Mouse (Mus musculus): ENCODE data around the gene Eef1a1. TPM values are rescaled to one million over a fixed set of nuclear protein-coding genes. Genes with fewer than 3 reads are reported as not detected.
A peak's percentile ranks its signal among the peaks of the same experiment; 100 is the strongest.

Eef1a1 gene
- 4,628 and 4,661 TPM in 2 replicates for polyA plus RNA-seq (2014; fragmentation: Nextera tagmentation; extraction: Ambion mirVana)

- H3K4me1 ChIP-seq (ENCODE audit: control insufficient read depth, insufficient read depth, low read length) = peaks cover 3% of the 10 kb centered on the region; the same call in 1 of the 2 replicates
- H3K4me3 ChIP-seq (ENCODE audit: low read depth, low read length) = peak within 1 kb of the TSS; percentile 34
- H3K4me2 ChIP-seq = peak within 1 kb of the TSS; percentile 55
- DNase-seq (ENCODE audit: low spot score, missing footprints) (peak; percentile 94), ATAC-seq (ENCODE audit: low FRiP score) (peak; percentile 80)
- peak within 1 kb of the TSS; percentile 70 for H3K9ac ChIP-seq (ENCODE audit: low read length)
- no peaks in the 10 kb centered on the region for H3K27me3 ChIP-seq (ENCODE audit: control insufficient read depth, insufficient read depth, low read length)
- H3K9me3 ChIP-seq (ENCODE audit: control insufficient read depth, low read length) = no peaks in the 10 kb centered on the region
- H3K36me3 ChIP-seq (ENCODE audit: control insufficient read depth, insufficient read depth, low read length) = no peaks in the 10 kb centered on the region
- H3K27ac ChIP-seq (ENCODE audit: low read depth, low read length) = no peak within 1 kb of the TSS; the same call in 1 of the 2 replicates
- 4% methylated on average over 19 of the region's 20 CpGs for WGBS
These were observed at the start of gene Eef1a1 for GRCm38 (mm10) chr9:78488890-78489420. TSS of gene Eef1a1 (minus strand) at chr9:78489151.

GRCm38 (mm10) chr9:78538421-78538820, 49.5 kb upstream of the Eef1a1 start:
- Histone ChIP-seq H3K4me3 (ENCODE audit: low read depth, low read length) (no peak overlapping the region), H3K27me3 (ENCODE audit: control insufficient read depth, insufficient read depth, low read length) (no peaks in the 10 kb centered on the region), H3K27ac (ENCODE audit: low read depth, low read length) (no peak overlapping the region), H3K4me2 (no peak overlapping the region), H3K9me3 (ENCODE audit: control insufficient read depth, low read length) (no peaks in the 10 kb centered on the region), H3K36me3 (ENCODE audit: control insufficient read depth, insufficient read depth, low read length) (no peaks in the 10 kb centered on the region), H3K4me1 (ENCODE audit: control insufficient read depth, insufficient read depth, low read length) (no peaks in the 10 kb centered on the region), H3K9ac (ENCODE audit: low read length) (no peak overlapping the region)
- ATAC-seq (ENCODE audit: low FRiP score) (no peak), DNase-seq (ENCODE audit: low spot score, missing footprints) (no peak)
- 77% methylated on average over 6 of the region's 6 CpGs for WGBS

DNA sequence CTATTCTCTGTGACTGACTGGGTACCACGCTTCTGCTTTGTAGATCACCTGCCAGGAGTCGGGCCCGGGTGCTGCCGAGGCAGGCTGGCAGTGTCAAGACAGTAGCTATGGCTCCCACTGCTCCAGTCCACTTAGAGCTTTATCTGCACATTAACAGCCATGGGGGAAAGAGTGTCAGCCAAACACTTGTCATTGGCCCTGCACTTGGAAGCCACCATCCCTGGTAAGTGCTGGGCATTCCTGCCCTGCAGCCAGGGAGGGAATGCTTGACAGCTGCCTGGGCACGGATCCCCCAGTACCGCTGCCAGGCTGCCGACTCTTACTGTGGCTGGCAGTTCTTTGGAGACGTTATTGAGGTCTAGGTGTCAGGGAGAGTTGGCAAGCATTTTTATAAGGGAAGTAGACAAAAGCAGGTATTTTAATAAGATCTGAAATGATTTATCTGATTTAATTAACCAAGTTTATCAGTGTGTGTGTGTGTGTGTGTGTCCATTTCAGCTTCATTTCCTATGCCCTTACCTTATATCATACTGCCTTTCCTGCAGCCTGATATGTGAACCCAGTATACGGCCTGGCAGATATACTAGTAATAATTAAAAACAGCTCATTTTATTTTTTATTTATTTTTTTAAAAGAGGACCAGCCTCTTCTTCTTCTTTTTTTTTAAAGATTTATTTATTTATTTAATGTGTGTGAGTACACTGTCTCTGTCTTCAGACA, 48.4 kb upstream of the Eef1a1 start:
- Histone ChIP-seq H3K9ac (ENCODE audit: low read length) (no peak overlapping the region), H3K4me1 (ENCODE audit: control insufficient read depth, insufficient read depth, low read length) (no peaks in the 10 kb centered on the region), H3K36me3 (ENCODE audit: control insufficient read depth, insufficient read depth, low read length) (no peaks in the 10 kb centered on the region), H3K27me3 (ENCODE audit: control insufficient read depth, insufficient read depth, low read length) (no peaks in the 10 kb centered on the region), H3K4me3 (ENCODE audit: low read depth, low read length) (no peak overlapping the region), H3K4me2 (no peak overlapping the region), H3K9me3 (ENCODE audit: control insufficient read depth, low read length) (no peaks in the 10 kb centered on the region), H3K27ac (ENCODE audit: low read depth, low read length) (no peak overlapping the region)
- DNase-seq (ENCODE audit: low spot score, missing footprints) = no peak
- WGBS = 91% methylated on average over 9 of the region's 9 CpGs
- ATAC-seq (ENCODE audit: low FRiP score) = no peak

DNA sequence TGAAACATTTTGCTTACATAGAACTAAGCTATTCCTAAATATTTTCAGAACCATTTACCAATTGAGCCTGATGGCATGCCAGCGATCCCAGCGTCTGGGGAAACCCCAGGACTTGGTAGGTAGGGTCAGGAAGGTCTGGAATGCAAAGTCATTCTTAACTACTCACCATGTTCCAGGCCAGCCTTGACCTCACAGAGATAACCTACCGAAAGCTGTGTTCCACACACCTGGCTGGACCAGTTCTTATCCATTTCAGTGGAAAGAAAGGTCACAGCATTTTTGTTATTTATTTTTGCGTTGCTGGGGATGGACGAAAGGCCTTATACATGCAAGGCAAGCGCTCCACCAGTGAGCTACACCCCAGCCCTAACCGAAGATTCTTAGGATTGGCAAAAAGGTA, 45.7 kb upstream of the Eef1a1 start:
- H3K4me1 ChIP-seq (ENCODE audit: control insufficient read depth, insufficient read depth, low read length) = no peaks in the 10 kb centered on the region
- H3K27me3 ChIP-seq (ENCODE audit: control insufficient read depth, insufficient read depth, low read length) = no peaks in the 10 kb centered on the region
- no peak overlapping the region for H3K9ac ChIP-seq (ENCODE audit: low read length)
- DNase-seq (ENCODE audit: low spot score, missing footprints) (peak; percentile 61), ATAC-seq (ENCODE audit: low FRiP score) (no peak)
- no peak overlapping the region for H3K4me3 ChIP-seq (ENCODE audit: low read depth, low read length)
- no peak overlapping the region for H3K4me2 ChIP-seq
- no peak overlapping the region for H3K27ac ChIP-seq (ENCODE audit: low read depth, low read length)
- no peaks in the 10 kb centered on the region for H3K9me3 ChIP-seq (ENCODE audit: control insufficient read depth, low read length)
- WGBS = 89% methylated on average over 7 of the region's 7 CpGs
- H3K36me3 ChIP-seq (ENCODE audit: control insufficient read depth, insufficient read depth, low read length) = no peaks in the 10 kb centered on the region

GRCm38 (mm10) chr9:78533296-78533935, 44.5 kb upstream of the Eef1a1 start:
- H3K27me3 ChIP-seq (ENCODE audit: control insufficient read depth, insufficient read depth, low read length) = no peaks in the 10 kb centered on the region
- no peak overlapping the region for H3K27ac ChIP-seq (ENCODE audit: low read depth, low read length)
- ATAC-seq (ENCODE audit: low FRiP score) (no peak), DNase-seq (ENCODE audit: low spot score, missing footprints) (no peak)
- H3K4me2 ChIP-seq = no peak overlapping the region
- H3K36me3 ChIP-seq (ENCODE audit: control insufficient read depth, insufficient read depth, low read length) = no peaks in the 10 kb centered on the region
- no peaks in the 10 kb centered on the region for H3K9me3 ChIP-seq (ENCODE audit: control insufficient read depth, low read length)
- WGBS = 85% methylated on average over 18 of the region's 18 CpGs
- H3K9ac ChIP-seq (ENCODE audit: low read length) = no peak overlapping the region
- H3K4me1 ChIP-seq (ENCODE audit: control insufficient read depth, insufficient read depth, low read length) = no peaks in the 10 kb centered on the region; the same call in 1 of the 2 replicates
- no peak overlapping the region for H3K4me3 ChIP-seq (ENCODE audit: low read depth, low read length)

GRCm38 (mm10) chr9:78532341-78532819, 43.4 kb upstream of the Eef1a1 start:
- DNase-seq (ENCODE audit: low spot score, missing footprints) (no peak), ATAC-seq (ENCODE audit: low FRiP score) (no peak)
- Histone ChIP-seq H3K27me3 (ENCODE audit: control insufficient read depth, insufficient read depth, low read length) (no peaks in the 10 kb centered on the region), H3K36me3 (ENCODE audit: control insufficient read depth, insufficient read depth, low read length) (no peaks in the 10 kb centered on the region), H3K4me1 (ENCODE audit: control insufficient read depth, insufficient read depth, low read length) (no peaks in the 10 kb centered on the region; the same call in 1 of the 2 replicates), H3K9ac (ENCODE audit: low read length) (no peak overlapping the region), H3K4me2 (no peak overlapping the region), H3K9me3 (ENCODE audit: control insufficient read depth, low read length) (no peaks in the 10 kb centered on the region), H3K27ac (ENCODE audit: low read depth, low read length) (no peak overlapping the region), H3K4me3 (ENCODE audit: low read depth, low read length) (no peak overlapping the region)
- 87% methylated on average over 9 of the region's 9 CpGs for WGBS

- Histone ChIP-seq H3K9me3 (ENCODE audit: control insufficient read depth, low read length) (no peaks in the 10 kb centered on the region), H3K27ac (ENCODE audit: low read depth, low read length) (no peak overlapping the region), H3K9ac (ENCODE audit: low read length) (no peak overlapping the region), H3K4me1 (ENCODE audit: control insufficient read depth, insufficient read depth, low read length) (peaks cover 3% of the 10 kb centered on the region; the same call in 1 of the 2 replicates), H3K4me2 (no peak overlapping the region), H3K27me3 (ENCODE audit: control insufficient read depth, insufficient read depth, low read length) (no peaks in the 10 kb centered on the region), H3K36me3 (ENCODE audit: control insufficient read depth, insufficient read depth, low read length) (no peaks in the 10 kb centered on the region), H3K4me3 (ENCODE audit: low read depth, low read length) (no peak overlapping the region)
- no peak for DNase-seq (ENCODE audit: low spot score, missing footprints)
- ATAC-seq (ENCODE audit: low FRiP score) = no peak
- whole genome bisulfite sequencing = 73% methylated on average over 5 of the region's 5 CpGs
These were observed 42.9 kb upstream of the Eef1a1 start for GRCm38 (mm10) chr9:78531816-78532215.

DNA sequence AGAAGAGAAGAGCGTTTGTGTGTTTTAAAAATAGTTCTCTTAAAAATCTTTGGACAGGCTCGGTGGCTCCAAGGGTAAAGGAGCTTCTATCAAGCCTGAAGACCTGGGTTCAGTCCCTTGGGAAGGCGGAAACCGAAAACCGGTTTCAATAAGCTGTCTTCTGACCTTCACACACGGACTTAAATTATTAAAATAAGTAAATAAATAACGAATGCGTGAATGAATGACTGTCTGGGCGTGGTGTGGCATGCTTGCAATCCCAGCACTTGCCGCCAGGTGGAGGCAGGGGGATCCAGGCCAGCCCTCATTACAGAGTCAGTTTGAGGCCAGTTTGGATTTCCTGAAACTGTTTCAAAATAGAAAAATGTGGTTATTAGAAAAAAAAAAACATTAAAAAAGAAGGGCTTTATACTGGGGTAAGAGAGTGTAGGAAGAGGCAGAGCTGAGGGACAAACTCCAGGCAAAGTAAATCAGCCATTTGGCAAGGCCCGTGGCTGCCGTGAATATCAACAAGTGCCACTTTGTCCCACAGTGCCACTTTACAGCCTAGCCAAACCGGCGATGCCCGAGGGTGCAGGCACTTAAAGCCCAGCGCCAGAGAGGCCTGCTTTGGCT, 38.9 kb upstream of the Eef1a1 start:
- no peaks in the 10 kb centered on the region; the same call in 1 of the 2 replicates for H3K36me3 ChIP-seq (ENCODE audit: control insufficient read depth, insufficient read depth, low read length)
- DNase-seq (ENCODE audit: low spot score, missing footprints) (peak; percentile 99), ATAC-seq (ENCODE audit: low FRiP score) (peak; percentile 73)
- peak overlapping the region; percentile 44 for H3K4me3 ChIP-seq (ENCODE audit: low read depth, low read length)
- H3K4me1 ChIP-seq (ENCODE audit: control insufficient read depth, insufficient read depth, low read length) = peaks cover 4% of the 10 kb centered on the region; the same call in 1 of the 2 replicates
- 4% methylated on average over 16 of the region's 16 CpGs for WGBS
- peak overlapping the region; percentile 92 for H3K4me2 ChIP-seq
- H3K9me3 ChIP-seq (ENCODE audit: control insufficient read depth, low read length) = no peaks in the 10 kb centered on the region
- no peaks in the 10 kb centered on the region for H3K27me3 ChIP-seq (ENCODE audit: control insufficient read depth, insufficient read depth, low read length)
- H3K27ac ChIP-seq (ENCODE audit: low read depth, low read length) = peak overlapping the region; percentile 71
- H3K9ac ChIP-seq (ENCODE audit: low read length) = peak overlapping the region; percentile 67

All from midbrain, embryonic 11.5 days (tissue).